Mouse (Mus musculus) liver, postnatal 0 days (tissue): Measurements from ENCODE around the gene Hspb9. TPM values are rescaled to one million over a fixed set of nuclear protein-coding genes. Genes with fewer than 3 reads are reported as not detected.

Source experiments
- ATAC-seq: fragments of 200-750 bp; cut with Nextera tagmentation; 2 replicates; pipeline ENCODE4 v1.8.0; 2017; ENCODE audit warnings: mild to moderate bottlenecking, moderate library complexity
- DNase-seq: peaks from one replicate; pipeline ENCODE4 v3.0.0-alpha.2; 2016
- H3K27ac ChIP-seq: fragments of 300-500 bp; sonication (generic); 2 replicates; pipeline ENCODE4 v1.5.1; 2014; ENCODE audit warnings: antibody characterized with exemption, moderate library complexity, mild to moderate bottlenecking, low read depth
- H3K27me3 ChIP-seq: fragments of 300-500 bp; sonication (generic); 2 replicates; pipeline ENCODE4 v1.6.1; 2014; ENCODE audit warnings: low read length, control low read depth, mixed read lengths; ENCODE audit not compliant: insufficient read depth
- H3K36me3 ChIP-seq: fragments of 300-500 bp; sonication (generic); replicated peaks from 2 replicates; pipeline ENCODE4 v1.6.1; 2014; ENCODE audit warnings: mild to moderate bottlenecking, control low read depth, low read length, moderate library complexity, mixed read lengths; ENCODE audit not compliant: insufficient read depth
- H3K4me1 ChIP-seq: fragments of 300-500 bp; sonication (generic); 2 replicates; pipeline ENCODE4 v1.6.1; 2014; ENCODE audit warnings: antibody characterized with exemption, mild to moderate bottlenecking, control low read depth; ENCODE audit not compliant: insufficient read depth
- H3K4me2 ChIP-seq: fragments of 300-500 bp; sonication (generic); 2 replicates; pipeline ENCODE4 v1.6.1; 2014; ENCODE audit warnings: low read depth, mild to moderate bottlenecking, low read length, moderate library complexity, mixed read lengths
- H3K4me3 ChIP-seq: fragments of 300-500 bp; sonication (generic); 2 replicates; pipeline ENCODE4 v1.5.1; 2014; ENCODE audit warnings: low read depth, low read length
- H3K9ac ChIP-seq: fragments of 300-500 bp; sonication (generic); replicated peaks from 2 replicates; pipeline ENCODE4 v1.6.1; 2014; ENCODE audit warnings: mild to moderate bottlenecking, moderate library complexity
- H3K9me3 ChIP-seq: fragments of 300-500 bp; sonication (generic); 2 replicates; pipeline ENCODE4 v1.6.1; 2016; ENCODE audit warnings: mild to moderate bottlenecking, control low read depth, low read length, mixed read lengths
- CTCF ChIP-seq: sonication (generic); IDR thresholded peaks from 2 replicates; pipeline ENCODE4 v1.5.1; 2016; ENCODE audit warnings: antibody characterized with exemption, low read depth
- EP300 ChIP-seq: IDR thresholded peaks from 2 replicates; pipeline ENCODE4 v1.6.1; 2016; ENCODE audit warnings: antibody characterized with exemption, low read depth, mild to moderate bottlenecking
- WGBS: fragments of 180-500 bp; shearing (Covaris S2); extraction: QIAGEN DNeasy Blood & Tissue Kit; methylation state at CpG from one replicate; pipeline ENCODE4 v1.1.7; 2014; ENCODE audit not compliant: insufficient replicate concordance; 5-methylcytosine and 5-hydroxymethylcytosine counted together
- polyA plus RNA-seq: library from polyadenylated mRNA; unstranded; fragments of >200 nt; fragmentation: Nextera tagmentation; extraction: Ambion mirVana; gene quantifications from 2 replicates; pipeline ENCODE4 v1.2.1, GENCODE M21; 2015

The Hspb9 gene
- polyA plus RNA-seq, 1 experiment from 2014 or later, result 0.35 TPM

- 73% methylated on average over 4 of the region's 4 CpGs for whole genome bisulfite sequencing
- DNase-seq (no peak), ATAC-seq (no peak)
- Histone ChIP-seq H3K4me2 (no peak overlapping the region), H3K9ac (no peak overlapping the region), H3K4me3 (no peak overlapping the region), H3K27me3 (no peaks in the 10 kb centered on the region), H3K27ac (no peak overlapping the region), H3K36me3 (peaks cover 35% of the 10 kb centered on the region), H3K4me1 (peaks cover 28% of the 10 kb centered on the region), H3K9me3 (no peaks in the 10 kb centered on the region)
- no peak for TF ChIP-seq EP300
- TF ChIP-seq CTCF, result no peak
These were observed 2.7 kb upstream of the Hspb9 start for GRCm38 (mm10) chr11:100710977-100711376.

- Histone ChIP-seq H3K9me3 (no peaks in the 10 kb centered on the region), H3K4me2 (peak within 1 kb of the TSS; percentile 99), H3K27ac (peak within 1 kb of the TSS; percentile 69), H3K4me3 (peak within 1 kb of the TSS; percentile 95), H3K36me3 (peaks cover 35% of the 10 kb centered on the region), H3K9ac (peak within 1 kb of the TSS; percentile 91), H3K4me1 (peaks cover 28% of the 10 kb centered on the region), H3K27me3 (no peaks in the 10 kb centered on the region)
- ATAC-seq (peak; percentile 78), DNase-seq (peak; percentile 84)
- 1% methylated on average over 37 of the region's 48 CpGs for WGBS
- TF ChIP-seq CTCF, result no peak
- no peak for TF ChIP-seq EP300
These were observed 1.7 kb upstream of the Hspb9 start, which contains the start of gene Kat2a for GRCm38 (mm10) chr11:100711783-100712615. Gene Kat2a, minus strand, starts transcription at chr11:100712465.

- Histone ChIP-seq H3K27me3 (no peaks in the 10 kb centered on the region), H3K4me3 (peak overlapping the region; percentile 40; the same call in 1 of the 2 replicates), H3K27ac (peak overlapping the region; percentile 66)
These were observed 476 bp upstream of the Hspb9 start for GRCm38 (mm10) chr11:100713174-100713573.

GRCm38 (mm10) chr11:100714534-100714915, 875 bp downstream of the Hspb9 start:
- DNase-seq, result peak; percentile 88
- Histone ChIP-seq H3K9ac (0 out of 2 replicates have a peak overlapping the region, but pooled peaks have one; percentile 62), H3K27me3 (no peaks in the 10 kb centered on the region), H3K4me1 (peaks cover 28% of the 10 kb centered on the region), H3K36me3 (peaks cover 47% of the 10 kb centered on the region), H3K9me3 (no peaks in the 10 kb centered on the region), H3K4me2 (peak overlapping the region; percentile 84), H3K27ac (peak overlapping the region; percentile 66), H3K4me3 (peak overlapping the region; percentile 40)
- TF ChIP-seq CTCF, result peak; percentile 98
- TF ChIP-seq EP300, result no peak
- 40% methylated on average over 6 of the region's 6 CpGs for WGBS
- peak; percentile 63 for ATAC-seq

More at GRCm38 (mm10) chr11:100713174-100713573, 476 bp upstream of the Hspb9 start:
- Histone ChIP-seq H3K9ac (peak overlapping the region; percentile 62), H3K4me2 (peak overlapping the region; percentile 84), H3K4me1 (peaks cover 28% of the 10 kb centered on the region), H3K9me3 (no peaks in the 10 kb centered on the region), H3K36me3 (peaks cover 46% of the 10 kb centered on the region)
- ATAC-seq, result no peak
- no peak for DNase-seq
- WGBS, result 57% methylated on average over 4 of the region's 4 CpGs
- no peak for TF ChIP-seq CTCF
- TF ChIP-seq EP300, result no peak

- DNase-seq, result no peak
- peaks cover 28% of the 10 kb centered on the region for H3K4me1 ChIP-seq
- no peak for ATAC-seq
- TF ChIP-seq CTCF (no peak), EP300 (no peak)
- no peak overlapping the region for H3K4me2 ChIP-seq
- H3K4me3 ChIP-seq, result no peak overlapping the region
- H3K27me3 ChIP-seq, result no peaks in the 10 kb centered on the region
- H3K9me3 ChIP-seq, result no peaks in the 10 kb centered on the region
- no peak overlapping the region for H3K9ac ChIP-seq
- 88% methylated on average over 6 of the region's 6 CpGs for WGBS
- H3K27ac ChIP-seq, result no peak overlapping the region
- H3K36me3 ChIP-seq, result peaks cover 47% of the 10 kb centered on the region
These were observed 1.3 kb downstream of the Hspb9 start for GRCm38 (mm10) chr11:100714948-100715347.

- no peak overlapping the region for H3K9ac ChIP-seq
- DNase-seq (no peak), ATAC-seq (no peak)
- H3K27me3 ChIP-seq, result no peaks in the 10 kb centered on the region
- peaks cover 37% of the 10 kb centered on the region for H3K4me1 ChIP-seq
- H3K4me2 ChIP-seq, result no peak overlapping the region
- H3K27ac ChIP-seq, result no peak overlapping the region
- peaks cover 47% of the 10 kb centered on the region for H3K36me3 ChIP-seq
- 81% methylated on average over 3 of the region's 3 CpGs for WGBS
- H3K9me3 ChIP-seq, result no peaks in the 10 kb centered on the region
- TF ChIP-seq CTCF (no peak), EP300 (no peak)
- H3K4me3 ChIP-seq, result no peak overlapping the region
These were observed 3.0 kb downstream of the Hspb9 start for GRCm38 (mm10) chr11:100716649-100717048.
